Mouse (Mus musculus) spleen, postnatal 0 days (tissue): ENCODE data around the gene Slc12a8. TPM values are rescaled to one million over a fixed set of nuclear protein-coding genes. Genes with fewer than 3 reads are reported as not detected.

Experiments used
- polyA plus RNA-seq: library from polyadenylated mRNA; unstranded; fragments of >200 nt; fragmentation: Nextera tagmentation; extraction: Ambion mirVana; gene quantifications from 2 replicates; pipeline ENCODE4 v1.2.1, GENCODE M21; 2015

The Slc12a8 gene
- 0.32 and 0.35 TPM in 2 replicates for polyA plus RNA-seq

GRCm38 (mm10) chr16:33516807-33517565 is at the start of gene Slc12a8:
Gene Slc12a8, plus strand, starts transcription at chr16:33517328.

DNA sequence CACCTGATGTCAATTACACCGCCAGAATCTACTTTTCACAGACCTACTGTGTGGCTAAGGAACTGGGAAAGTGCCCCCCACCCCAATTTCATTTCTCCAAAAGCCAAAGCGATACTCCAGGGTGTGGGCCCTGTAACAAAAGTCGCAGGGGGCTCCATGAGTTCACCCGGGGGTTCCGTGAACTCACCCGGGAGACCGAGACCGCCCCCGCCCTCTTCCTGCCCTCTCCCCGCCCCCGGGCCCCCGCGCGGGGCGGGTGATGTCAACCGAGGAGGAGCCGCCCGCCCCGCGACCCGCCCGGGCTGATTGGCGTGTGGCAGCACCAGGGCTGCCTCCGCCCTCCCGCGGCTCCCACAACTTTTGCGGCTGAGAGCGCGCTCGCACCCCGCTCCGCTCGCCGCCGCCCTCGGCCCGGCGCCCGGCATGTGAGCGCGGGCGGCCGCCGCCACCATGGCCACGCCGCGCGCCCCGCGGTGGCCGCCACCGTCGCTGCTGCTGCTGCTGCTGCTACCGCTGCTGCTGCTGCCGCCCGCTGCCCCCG is 167.1 kb downstream of the Slc12a8 start, which contains the start of gene Heg1:
TSS of gene Heg1 (plus strand) at position 209 of the 541 bp plus-strand sequence.

Other genes starting within 250 kb of the Slc12a8 start
- gene Zfp148, start 136.5 kb upstream of the Slc12a8 start, polyA plus RNA-seq = 16.6 and 21.3 TPM in 2 replicates
- 11.5 and 15.3 TPM in 2 replicates for gene Heg1, start 167.0 kb downstream of the Slc12a8 start, polyA plus RNA-seq